Mouse (Mus musculus) lung, embryonic 16.5 days (tissue): Measurements from ENCODE around the gene Sestd1. TPM values are rescaled to one million over a fixed set of nuclear protein-coding genes. Genes with fewer than 3 reads are reported as not detected.
A peak's percentile ranks its signal among the peaks of the same experiment; 100 is the strongest.

ENCODE experiments used
- ATAC-seq: fragments of 200-750 bp; cut with Nextera tagmentation; 2 replicates; pipeline ENCODE4 v1.8.0; 2017; ENCODE audit warnings: low read depth, mild to moderate bottlenecking, moderate library complexity
- H3K27ac ChIP-seq: fragments of 300-500 bp; sonication (generic); 2 replicates; pipeline ENCODE4 v1.5.1; 2014; ENCODE audit warnings: mild to moderate bottlenecking, control low read depth, low read length
- H3K27me3 ChIP-seq: fragments of 300-500 bp; sonication (generic); 2 replicates; pipeline ENCODE4 v1.6.1; 2014; ENCODE audit warnings: low read depth, low read length, mixed read lengths; ENCODE audit not compliant: control insufficient read depth, insufficient read depth
- H3K36me3 ChIP-seq: fragments of 300-500 bp; sonication (generic); 2 replicates; pipeline ENCODE4 v1.6.1; 2014; ENCODE audit warnings: low read length; ENCODE audit not compliant: control insufficient read depth, insufficient read depth
- H3K4me1 ChIP-seq: fragments of 300-500 bp; sonication (generic); replicated peaks from 2 replicates; pipeline ENCODE4 v1.6.1; 2014; ENCODE audit warnings: low read length, mixed read lengths; ENCODE audit not compliant: control insufficient read depth, insufficient read depth
- H3K4me2 ChIP-seq: fragments of 300-500 bp; sonication (generic); 2 replicates; pipeline ENCODE4 v1.6.1; 2014; ENCODE audit warnings: low read depth, low read length, control low read depth
- H3K4me3 ChIP-seq: fragments of 300-500 bp; sonication (generic); 2 replicates; pipeline ENCODE4 v1.5.1; 2014; ENCODE audit warnings: mild to moderate bottlenecking, low read length, control low read depth
- H3K9ac ChIP-seq: fragments of 300-500 bp; sonication (generic); 2 replicates; pipeline ENCODE4 v1.6.1; 2014; ENCODE audit warnings: low read length, control low read depth
- H3K9me3 ChIP-seq: fragments of 300-500 bp; sonication (generic); 2 replicates; pipeline ENCODE4 v1.6.1; 2016; ENCODE audit warnings: low read length; ENCODE audit not compliant: control insufficient read depth
- WGBS: fragments of 180-500 bp; shearing (Covaris S2); extraction: QIAGEN DNeasy Blood & Tissue Kit; methylation state at CpG from one replicate; pipeline ENCODE4 v1.1.7; 2014; 5-methylcytosine and 5-hydroxymethylcytosine counted together
- polyA plus RNA-seq: library from polyadenylated mRNA; unstranded; fragments of >200 nt; fragmentation: Nextera tagmentation; extraction: Ambion mirVana; gene quantifications from 2 replicates; pipeline ENCODE4 v1.2.1, GENCODE M21; 2015

Sestd1 gene
- polyA plus RNA-seq, 1 experiment from 2014 or later = 14.8 TPM

GRCm38 (mm10) chr2:77245806-77246205 lies 34.6 kb downstream of the Sestd1 start:
- Histone ChIP-seq H3K27me3 (no peaks in the 10 kb centered on the region), H3K4me1 (0 out of 2 replicates have a peak, but pooled peaks cover 5% of the 10 kb centered on the region), H3K9me3 (no peaks in the 10 kb centered on the region), H3K4me3 (no peak overlapping the region), H3K36me3 (no peaks in the 10 kb centered on the region; the same call in 1 of the 2 replicates), H3K27ac (peak overlapping the region; percentile 15; the same call in 1 of the 2 replicates), H3K9ac (peak overlapping the region; percentile 23; the same call in 1 of the 2 replicates), H3K4me2 (no peak overlapping the region)
- WGBS = 42% methylated on average over 3 of the region's 3 CpGs
- peak; percentile 43; the same call in 1 of the 2 replicates for ATAC-seq

- ATAC-seq = no peak
- H3K27me3 ChIP-seq = no peaks in the 10 kb centered on the region
- peaks cover 2% of the 10 kb centered on the region; the same call in 1 of the 2 replicates for H3K36me3 ChIP-seq
- no peak overlapping the region for H3K4me2 ChIP-seq
- 0 out of 2 replicates have a peak, but pooled peaks cover 2% of the 10 kb centered on the region for H3K4me1 ChIP-seq
- WGBS = 89% methylated on average over 6 of the region's 6 CpGs
- H3K9me3 ChIP-seq = no peaks in the 10 kb centered on the region
- H3K9ac ChIP-seq = no peak overlapping the region
- no peak overlapping the region for H3K27ac ChIP-seq
- no peak overlapping the region for H3K4me3 ChIP-seq
Observed at GRCm38 (mm10) chr2:77242248-77242647, 38.1 kb downstream of the Sestd1 start.

- H3K9ac ChIP-seq = no peak overlapping the region
- no peak overlapping the region for H3K27ac ChIP-seq
- H3K4me3 ChIP-seq = no peak overlapping the region
- H3K27me3 ChIP-seq = no peaks in the 10 kb centered on the region
- peaks cover 2% of the 10 kb centered on the region; the same call in 1 of the 2 replicates for H3K4me1 ChIP-seq
- 91% methylated on average over 3 of the region's 3 CpGs for WGBS
- no peak overlapping the region for H3K4me2 ChIP-seq
- peaks cover 4% of the 10 kb centered on the region; the same call in 1 of the 2 replicates for H3K36me3 ChIP-seq
- no peaks in the 10 kb centered on the region for H3K9me3 ChIP-seq
- ATAC-seq = no peak
Observed at GRCm38 (mm10) chr2:77238607-77239006, 41.8 kb downstream of the Sestd1 start.

- Histone ChIP-seq H3K9me3 (no peaks in the 10 kb centered on the region), H3K36me3 (peaks cover 8% of the 10 kb centered on the region; the same call in 1 of the 2 replicates), H3K4me1 (peaks cover 2% of the 10 kb centered on the region; the same call in 1 of the 2 replicates), H3K27me3 (no peaks in the 10 kb centered on the region), H3K4me2 (no peak overlapping the region), H3K9ac (no peak overlapping the region), H3K27ac (no peak overlapping the region), H3K4me3 (no peak overlapping the region)
- 66% methylated on average over 3 of the region's 3 CpGs for WGBS
- ATAC-seq = no peak
Observed at GRCm38 (mm10) chr2:77238046-77238445, 42.3 kb downstream of the Sestd1 start.

GRCm38 (mm10) chr2:77236860-77237259 lies 43.5 kb downstream of the Sestd1 start:
- no peak for ATAC-seq
- peaks cover 10% of the 10 kb centered on the region; the same call in 1 of the 2 replicates for H3K36me3 ChIP-seq
- 76% methylated on average over 4 of the region's 4 CpGs for WGBS
- no peaks in the 10 kb centered on the region for H3K9me3 ChIP-seq
- no peak overlapping the region for H3K27ac ChIP-seq
- no peaks in the 10 kb centered on the region for H3K27me3 ChIP-seq
- H3K4me3 ChIP-seq = no peak overlapping the region
- H3K4me1 ChIP-seq = peaks cover 2% of the 10 kb centered on the region; the same call in 1 of the 2 replicates
- H3K4me2 ChIP-seq = no peak overlapping the region
- H3K9ac ChIP-seq = no peak overlapping the region

GRCm38 (mm10) chr2:77235896-77236295 lies 44.5 kb downstream of the Sestd1 start:
- peak overlapping the region; percentile 20; the same call in 1 of the 2 replicates for H3K27ac ChIP-seq
- peaks cover 13% of the 10 kb centered on the region for H3K36me3 ChIP-seq
- ATAC-seq = peak; percentile 83
- no peaks in the 10 kb centered on the region for H3K9me3 ChIP-seq
- no peak overlapping the region for H3K4me2 ChIP-seq
- peaks cover 2% of the 10 kb centered on the region; the same call in 1 of the 2 replicates for H3K4me1 ChIP-seq
- no peak overlapping the region for H3K4me3 ChIP-seq
- WGBS = 59% methylated on average over 4 of the region's 4 CpGs
- H3K27me3 ChIP-seq = no peaks in the 10 kb centered on the region
- H3K9ac ChIP-seq = no peak overlapping the region

DNA sequence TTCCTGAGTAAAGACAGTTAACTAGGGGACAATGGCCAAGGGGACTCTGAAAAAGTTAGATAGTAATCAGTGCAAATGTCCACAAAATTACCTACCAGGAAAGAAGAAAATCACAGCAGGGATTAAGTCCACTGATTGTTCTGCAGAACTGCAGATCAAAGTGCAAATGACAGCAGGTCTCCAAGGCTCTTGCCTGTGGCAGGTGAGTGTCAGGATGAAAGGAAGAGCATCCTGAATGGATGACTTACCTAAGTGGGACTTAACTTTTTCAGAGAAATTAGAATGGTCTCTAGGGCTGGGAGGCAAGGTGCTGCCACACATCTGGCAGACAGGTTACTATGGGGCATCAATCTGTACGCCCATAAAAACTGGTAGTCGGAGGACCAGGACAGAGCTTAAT lies 47.8 kb downstream of the Sestd1 start:
- no peak for ATAC-seq
- no peaks in the 10 kb centered on the region for H3K27me3 ChIP-seq
- WGBS = 95% methylated on average over 2 of the region's 2 CpGs

GRCm38 (mm10) chr2:77220960-77221359 lies 59.4 kb downstream of the Sestd1 start:
- no peak overlapping the region for H3K9ac ChIP-seq
- H3K4me1 ChIP-seq = no peaks in the 10 kb centered on the region
- ATAC-seq = no peak
- WGBS = 88% methylated on average over 2 of the region's 2 CpGs
- H3K4me2 ChIP-seq = no peak overlapping the region
- H3K4me3 ChIP-seq = no peak overlapping the region
- H3K36me3 ChIP-seq = 0 out of 2 replicates have a peak, but pooled peaks cover 2% of the 10 kb centered on the region
- no peaks in the 10 kb centered on the region for H3K9me3 ChIP-seq
- H3K27ac ChIP-seq = no peak overlapping the region
- H3K27me3 ChIP-seq = no peaks in the 10 kb centered on the region

More for the DNA sequence above, 47.8 kb downstream of the Sestd1 start:
- Histone ChIP-seq H3K36me3 (peaks cover 13% of the 10 kb centered on the region), H3K4me3 (no peak overlapping the region), H3K9ac (no peak overlapping the region), H3K9me3 (no peaks in the 10 kb centered on the region), H3K4me2 (no peak overlapping the region), H3K27ac (no peak overlapping the region), H3K4me1 (peaks cover 2% of the 10 kb centered on the region; the same call in 1 of the 2 replicates)

DNA sequence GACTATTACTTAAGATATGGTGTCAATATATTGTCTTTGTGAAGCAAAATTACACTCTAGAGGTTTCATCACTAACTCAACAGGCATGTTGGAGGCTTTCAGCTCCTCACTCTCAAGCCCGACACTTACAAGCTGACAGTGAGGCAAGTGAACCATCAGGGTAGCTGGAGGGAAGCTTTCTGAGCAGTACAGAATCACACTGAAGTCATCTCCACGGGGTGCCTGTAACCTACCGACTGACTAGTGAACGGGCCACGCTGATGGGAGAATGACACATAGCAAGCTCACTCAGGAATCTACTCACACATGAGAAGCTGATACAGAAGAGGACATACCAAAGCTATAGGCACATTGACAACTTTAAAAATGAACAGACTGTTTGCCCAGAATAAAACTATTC lies 67.5 kb downstream of the Sestd1 start:
- H3K4me1 ChIP-seq = no peaks in the 10 kb centered on the region
- H3K4me2 ChIP-seq = no peak overlapping the region
- ATAC-seq = no peak
- no peak overlapping the region for H3K27ac ChIP-seq
- no peaks in the 10 kb centered on the region for H3K27me3 ChIP-seq
- no peaks in the 10 kb centered on the region for H3K9me3 ChIP-seq
- H3K9ac ChIP-seq = no peak overlapping the region
- WGBS = 82% methylated on average over 5 of the region's 5 CpGs
- H3K36me3 ChIP-seq = peaks cover 5% of the 10 kb centered on the region
- H3K4me3 ChIP-seq = no peak overlapping the region
